Mouse (Mus musculus) CH12.LX (cell line): ENCODE measurements around the gene Orc1.

ENCODE experiments used
- BHLHE40 ChIP-seq: IDR thresholded peaks from 2 replicates; pipeline ENCODE4 v1.6.1; 2011; ENCODE audit warnings: mild to moderate bottlenecking, low read depth, low read length, improper control_type of control experiment
- CTCF ChIP-seq, 2 experiments: IDR thresholded peaks in 1 of 2; conservative IDR thresholded peaks in 1 of 2; 2 replicates each; pipeline ENCODE4 v1.5.1; 2011 to 2012; ENCODE audit warnings: low read depth in 2 of 2, low read length in 2 of 2, improper control_type of control experiment in 1 of 2, inconsistent platforms in 1 of 2, mild to moderate bottlenecking in 1 of 2, moderate library complexity in 1 of 2
- EP300 ChIP-seq: IDR thresholded peaks from 2 replicates; pipeline ENCODE4 v1.6.1; 2011; ENCODE audit warnings: low read length, improper control_type of control experiment
- NELFE ChIP-seq: IDR thresholded peaks from 2 replicates; pipeline ENCODE4 v1.6.1; 2011; ENCODE audit warnings: low read depth, low read length, improper control_type of control experiment
- POLR2A ChIP-seq: IDR thresholded peaks from 2 replicates; pipeline ENCODE4 v1.6.1; 2011; ENCODE audit warnings: low read depth, mild to moderate bottlenecking, improper control_type of control experiment, low read length
- POLR2AphosphoS2 ChIP-seq: IDR thresholded peaks from 2 replicates; pipeline ENCODE4 v1.6.1; 2011; ENCODE audit warnings: low read depth, low read length, improper control_type of control experiment
- RCOR1 ChIP-seq: conservative IDR thresholded peaks from 2 replicates; pipeline ENCODE4 v1.6.1; 2012; ENCODE audit warnings: low read depth, mild to moderate bottlenecking, inconsistent platforms, low read length, improper control_type of control experiment
- UBTF ChIP-seq: IDR thresholded peaks from 2 replicates; pipeline ENCODE4 v1.6.1; 2012; ENCODE audit warnings: low read depth, mild to moderate bottlenecking, inconsistent platforms, low read length, improper control_type of control experiment, moderate library complexity

- TF ChIP-seq CTCF (conservative IDR thresholded peaks at IDR 0.05 in 1 of 2, IDR thresholded peaks at IDR 0.05 in 1 of 2; ENCODE audit: low read depth in 2 of 2, low read length in 2 of 2) = peak in 1 of 2 experiments; percentile 9; a peak in 1 of 4 replicates
- TF ChIP-seq POLR2A = no peak
- no peak; the same call in 1 of the 2 replicates for TF ChIP-seq POLR2AphosphoS2
- 0 out of 2 replicates have a peak, but pooled peaks have one; percentile 19 for TF ChIP-seq BHLHE40
- peak; percentile 55; the same call in 1 of the 2 replicates for TF ChIP-seq UBTF
- TF ChIP-seq RCOR1 = no peak
- no peak for TF ChIP-seq NELFE
- no peak for TF ChIP-seq EP300
These were observed 39.9 kb downstream of the Orc1 start for GRCm38 (mm10) chr4:108619165-108619564.
